Mouse (Mus musculus) lung, postnatal 14 days (tissue): ENCODE data around the gene Tmem165.
A peak's percentile ranks its signal among the peaks of the same experiment; 100 is the strongest.

Source experiments
- DNase-seq: peaks from one replicate; pipeline ENCODE4 v3.0.0; 2021

Gene Tmem165

DNA sequence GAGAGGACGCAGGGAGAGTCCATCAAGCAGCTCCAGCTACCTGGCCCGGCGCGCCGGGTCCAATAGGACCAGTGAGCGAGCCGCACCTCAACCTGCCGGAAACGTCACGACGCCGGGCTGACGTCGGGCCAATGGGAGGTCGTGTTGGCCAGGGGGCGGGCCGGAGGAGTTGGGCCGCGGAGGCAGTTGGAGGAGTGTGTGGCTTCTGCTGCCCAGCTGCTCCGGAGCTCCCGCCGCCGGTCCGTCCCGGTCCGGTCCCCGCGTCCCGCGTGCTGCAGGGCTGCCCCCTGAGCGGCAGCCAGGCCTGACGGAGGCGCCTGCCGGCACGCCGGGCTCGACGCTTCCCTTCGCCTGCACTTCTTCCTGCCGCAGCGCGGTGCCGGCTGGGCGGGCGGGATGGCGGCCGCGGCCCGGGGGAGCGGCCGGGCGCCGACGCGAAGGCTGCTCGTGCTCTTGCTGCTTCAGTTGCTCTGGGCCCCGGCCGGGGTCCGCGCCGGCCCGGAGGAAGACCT is at the start of gene Tmem165:
Gene Tmem165 (plus strand): TSS at position 131 of the 512 bp plus-strand sequence.
- DNase-seq = peak; percentile 94

DNA sequence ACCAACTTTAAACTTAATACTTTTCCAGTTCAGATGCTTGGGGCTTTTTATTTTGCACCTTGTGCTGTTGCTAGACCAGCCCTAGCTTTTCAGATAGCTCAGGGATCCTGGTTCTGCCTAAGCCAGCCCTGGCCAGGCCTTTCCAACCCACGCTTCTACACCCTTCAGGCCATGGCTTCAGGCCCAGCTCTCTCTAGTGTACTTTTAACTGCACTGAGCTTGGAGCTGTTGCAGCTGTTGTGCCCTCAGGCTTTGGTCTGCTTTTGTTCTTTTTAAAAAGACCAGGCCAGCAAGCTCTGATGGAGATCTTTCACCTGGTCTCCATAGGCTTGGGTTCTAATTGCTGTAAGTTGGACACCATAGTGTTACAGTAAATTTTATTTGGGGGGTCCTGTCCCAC is 48.0 kb upstream of the Tmem165 start:
- peak; percentile 35 for DNase-seq

GRCm38 (mm10) chr5:76136271-76136670 is 47.4 kb upstream of the Tmem165 start:
- DNase-seq = no peak

- no peak for DNase-seq
These were observed 46.1 kb upstream of the Tmem165 start for GRCm38 (mm10) chr5:76137586-76137985.

DNA sequence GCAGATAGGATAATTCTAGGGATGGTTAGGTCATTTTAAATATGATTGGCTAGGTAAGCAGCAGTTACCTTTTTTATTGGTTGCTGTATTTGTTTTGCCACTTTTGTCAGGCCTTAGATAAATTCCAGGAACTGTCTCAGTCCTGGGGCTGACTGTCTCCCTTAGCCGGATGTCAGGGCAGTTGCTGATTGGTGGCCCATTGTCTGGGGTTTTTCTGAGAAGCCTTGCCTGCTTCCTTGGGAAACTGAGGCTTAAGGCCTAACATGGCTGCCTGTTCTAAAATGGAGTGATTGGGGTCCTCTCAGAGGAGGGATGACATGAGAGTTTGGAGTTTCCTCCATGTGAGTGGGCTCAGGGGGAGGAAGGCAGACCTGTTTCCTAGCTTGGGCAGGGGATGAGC is 45.6 kb upstream of the Tmem165 start:
- no peak for DNase-seq

DNA sequence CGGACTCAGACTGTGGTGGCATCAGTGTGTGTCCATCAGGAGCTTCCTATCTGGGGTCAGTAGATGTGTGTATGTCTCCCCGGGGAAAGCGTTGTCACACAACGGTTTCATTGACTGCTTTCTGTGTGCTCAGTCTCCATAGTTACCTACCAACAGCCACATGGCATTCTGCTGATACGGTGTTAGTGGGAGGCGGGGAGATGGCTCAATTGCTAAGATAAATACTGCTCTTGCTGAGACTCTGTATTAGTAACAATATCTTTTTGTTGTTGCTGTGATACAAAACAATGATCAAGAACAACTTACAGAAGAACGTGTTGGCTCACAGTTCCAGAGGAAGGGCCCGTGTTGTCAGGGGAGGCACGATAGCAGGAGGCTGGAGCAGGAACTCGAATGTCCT is 45.2 kb upstream of the Tmem165 start:
- no peak for DNase-seq

GRCm38 (mm10) chr5:76139171-76139671 is 44.5 kb upstream of the Tmem165 start:
- DNase-seq = peak; percentile 15

DNA sequence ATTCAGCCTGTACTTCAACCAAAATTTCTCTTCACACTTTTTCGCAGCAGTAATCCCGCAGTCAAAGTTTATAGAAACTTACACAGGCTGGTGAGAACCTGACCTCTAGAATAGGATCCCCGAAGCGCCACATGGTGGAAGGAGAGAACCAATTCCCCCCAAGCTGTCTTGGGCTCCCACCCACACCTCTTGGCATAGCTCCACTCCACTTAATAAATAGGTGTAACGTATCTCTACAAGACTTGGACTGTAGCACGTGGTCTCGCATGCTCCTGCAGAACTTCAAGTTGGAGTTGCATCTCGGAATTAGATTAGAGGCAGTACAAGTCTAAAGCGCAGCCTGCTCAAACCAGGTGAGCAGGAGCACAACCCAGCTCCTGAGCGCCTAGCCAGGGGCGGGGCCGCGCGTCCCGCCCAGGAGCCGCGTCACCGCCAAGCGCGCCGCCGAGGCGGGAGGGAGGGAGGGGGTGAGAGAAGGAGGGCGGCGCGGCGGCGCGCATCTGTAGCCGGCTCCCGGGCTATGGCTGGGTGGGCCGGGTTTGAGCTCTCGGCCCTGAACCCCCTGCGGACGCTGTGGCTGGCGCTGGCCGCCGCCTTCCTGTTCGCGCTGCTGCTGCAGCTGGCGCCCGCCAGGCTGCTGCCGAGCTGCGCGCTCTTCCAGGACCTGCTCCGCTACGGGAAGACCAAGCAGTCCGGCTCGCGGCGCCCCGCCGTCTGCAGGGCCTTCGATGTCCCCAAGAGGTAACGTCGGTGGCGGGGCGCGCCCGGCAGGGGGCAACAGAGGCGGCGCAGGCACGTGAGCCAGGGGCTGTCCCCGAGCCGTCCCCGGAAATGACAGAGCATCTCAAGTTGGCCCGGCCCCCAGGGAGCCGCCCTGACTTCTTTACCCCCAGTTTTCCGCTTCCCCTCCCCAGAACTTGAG is 43.6 kb upstream of the Tmem165 start, which contains the start of gene Srd5a3:
Gene Srd5a3 (plus strand): TSS at position 464 of the 922 bp plus-strand sequence.
- peak; percentile 99 for DNase-seq

GRCm38 (mm10) chr5:76140730-76141066 is 43.0 kb upstream of the Tmem165 start:
- DNase-seq = no peak

DNA sequence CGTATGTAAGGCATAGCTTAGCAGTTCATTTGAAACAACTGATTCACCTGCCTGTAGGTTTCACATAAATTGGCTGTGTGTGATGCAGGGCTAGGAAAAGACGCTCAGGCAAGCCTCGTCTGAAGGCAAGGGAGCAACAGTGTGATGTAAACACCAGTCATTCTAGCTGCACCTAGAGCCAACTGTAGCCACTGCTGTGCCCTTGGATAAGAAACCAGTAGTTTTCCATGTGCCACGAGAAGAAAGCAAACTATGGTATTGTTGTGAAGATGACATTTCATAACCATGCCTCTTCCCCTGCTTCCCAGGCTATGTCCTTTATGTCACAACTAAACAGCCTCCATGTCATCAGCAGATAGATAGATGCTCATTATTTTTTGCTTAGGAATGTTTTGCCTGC is 40.3 kb upstream of the Tmem165 start:
- DNase-seq = no peak

DNA sequence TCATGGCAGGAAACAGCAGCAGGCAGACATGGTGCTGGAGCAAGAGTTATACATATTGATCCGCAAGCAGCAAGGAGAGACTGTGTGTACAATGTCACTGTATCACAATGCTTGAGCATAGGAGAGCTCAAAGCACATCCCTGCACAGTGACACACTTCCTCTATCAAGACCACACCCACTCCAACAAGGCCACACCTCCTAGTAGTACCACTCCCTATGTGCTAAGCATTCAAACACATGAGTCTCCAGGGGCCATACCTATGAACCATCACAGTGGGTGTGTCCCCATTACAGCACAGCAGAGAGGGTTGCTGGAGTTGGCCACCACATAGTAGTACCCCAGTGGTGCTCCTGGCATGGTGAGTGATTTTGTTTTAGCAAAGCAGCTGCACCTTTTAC is 37.3 kb upstream of the Tmem165 start:
- DNase-seq = no peak

- DNase-seq = no peak
These were observed 34.2 kb upstream of the Tmem165 start for GRCm38 (mm10) chr5:76149436-76149835.

- no peak for DNase-seq
These were observed 30.7 kb upstream of the Tmem165 start for GRCm38 (mm10) chr5:76152956-76153355.

GRCm38 (mm10) chr5:76153430-76153829 is 30.2 kb upstream of the Tmem165 start:
- DNase-seq = no peak

GRCm38 (mm10) chr5:76154434-76155165 is 29.1 kb upstream of the Tmem165 start:
- peak; percentile 26 for DNase-seq

GRCm38 (mm10) chr5:76159555-76159954 is 24.1 kb upstream of the Tmem165 start:
- DNase-seq = no peak

DNA sequence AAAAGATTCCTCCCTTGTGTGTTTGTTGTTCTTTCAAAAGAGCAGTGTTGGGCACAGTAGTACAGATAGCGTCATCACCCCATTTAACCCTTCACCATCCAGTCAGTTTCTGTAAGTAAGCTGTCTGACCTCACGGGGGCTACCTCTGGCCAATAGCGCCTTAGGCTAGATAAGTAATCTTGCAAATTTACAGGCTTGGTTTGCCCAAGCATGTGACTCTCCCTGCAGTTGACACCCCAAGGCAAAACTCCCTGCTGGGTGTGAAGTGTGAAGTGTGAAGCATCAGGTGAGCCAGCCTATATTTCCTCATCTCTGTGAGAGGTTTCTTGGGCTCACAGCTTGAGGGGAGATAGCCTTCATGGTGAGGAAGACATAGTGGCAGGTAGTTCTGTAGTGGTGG is 23.6 kb upstream of the Tmem165 start:
- DNase-seq = no peak

- no peak for DNase-seq
These were observed 22.2 kb upstream of the Tmem165 start for GRCm38 (mm10) chr5:76161491-76161890.

DNA sequence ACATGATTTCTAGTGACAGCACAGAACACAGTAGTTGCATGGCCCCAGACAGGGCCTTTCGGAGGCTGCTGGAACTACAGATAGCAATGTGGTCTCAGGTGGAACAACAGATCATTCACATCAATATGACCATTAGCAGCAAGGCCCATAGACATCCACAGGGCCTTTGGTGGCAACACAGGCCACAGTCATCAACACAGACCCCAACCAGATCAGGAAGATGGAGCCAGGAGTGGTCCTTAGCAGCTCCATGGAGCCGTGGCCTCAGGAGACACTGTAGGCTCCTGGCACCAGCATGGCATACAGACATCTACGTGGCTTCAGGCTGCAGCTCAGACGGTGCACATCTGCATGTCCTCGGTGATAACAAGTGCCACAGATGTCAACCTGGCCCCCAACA is 20.8 kb upstream of the Tmem165 start:
- no peak for DNase-seq

DNA sequence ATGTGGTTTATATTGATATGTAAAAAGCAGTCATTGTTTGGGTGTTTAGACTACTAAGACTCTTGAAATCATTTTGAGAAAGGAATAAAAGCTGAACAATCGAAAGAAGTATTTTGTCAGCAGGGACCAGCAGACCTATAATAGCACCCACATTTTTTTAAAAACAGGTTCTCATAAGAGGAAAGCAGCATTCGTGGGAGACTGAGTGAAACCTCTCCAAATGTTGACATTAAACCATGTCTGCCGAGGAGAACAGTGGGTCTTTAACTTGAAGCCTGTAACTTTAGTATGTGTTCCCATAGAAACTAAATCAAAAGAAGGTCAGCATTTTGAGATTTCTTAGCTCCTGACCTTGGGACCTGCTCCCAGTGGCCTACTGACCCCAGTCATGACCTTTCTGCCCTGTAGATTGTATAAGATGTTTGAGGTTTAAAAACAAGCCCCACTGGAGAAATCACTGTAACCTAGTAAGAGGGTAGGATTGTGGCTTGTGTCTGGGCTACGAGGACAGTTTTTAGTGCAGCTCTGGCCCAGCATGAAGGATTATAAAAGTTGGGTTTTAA is 19.8 kb upstream of the Tmem165 start:
- DNase-seq = no peak

GRCm38 (mm10) chr5:76164827-76165226 is 18.9 kb upstream of the Tmem165 start:
- DNase-seq = no peak

- DNase-seq = no peak
These were observed 13.2 kb upstream of the Tmem165 start for GRCm38 (mm10) chr5:76170522-76170921.

- no peak for DNase-seq
These were observed 12.6 kb upstream of the Tmem165 start for GRCm38 (mm10) chr5:76171039-76171438.
